Mouse (Mus musculus) embryonic facial prominence, embryonic 12.5 days (tissue): ENCODE measurements around the gene Mab21l3. TPM values are rescaled to one million over a fixed set of nuclear protein-coding genes. Genes with fewer than 3 reads are reported as not detected.
A peak's percentile ranks its signal among the peaks of the same experiment; 100 is the strongest.
"Not testable (repeated sequence)": the region's sequence is repeated elsewhere in the genome, so short reads cannot be mapped to it uniquely, and the experiment has no call there.

ENCODE experiments used
- ATAC-seq: fragments of 200-750 bp; cut with Nextera tagmentation; 2 replicates; pipeline ENCODE4 v1.8.0; 2017; ENCODE audit not compliant: insufficient number of reproducible peaks, insufficient read depth, low FRiP score, low TSS enrichment
- H3K27ac ChIP-seq: fragments of 300-500 bp; sonication (generic); 2 replicates; pipeline ENCODE4 v1.5.1; 2016; ENCODE audit warnings: mild to moderate bottlenecking
- H3K27me3 ChIP-seq: fragments of 300-500 bp; sonication (generic); 2 replicates; pipeline ENCODE4 v1.6.1; 2016; ENCODE audit warnings: mild to moderate bottlenecking, moderate library complexity
- H3K36me3 ChIP-seq: fragments of 300-500 bp; sonication (generic); 2 replicates; pipeline ENCODE4 v1.6.1; 2016; ENCODE audit warnings: mild to moderate bottlenecking
- H3K4me1 ChIP-seq: fragments of 300-500 bp; sonication (generic); 2 replicates; pipeline ENCODE4 v1.6.1; 2016
- H3K4me2 ChIP-seq: fragments of 300-500 bp; sonication (generic); replicated peaks from 2 replicates; pipeline ENCODE4 v1.6.1; 2016; ENCODE audit warnings: mild to moderate bottlenecking, moderate library complexity
- H3K4me3 ChIP-seq: fragments of 300-500 bp; sonication (generic); 2 replicates; pipeline ENCODE4 v1.5.1; 2016; ENCODE audit warnings: mild to moderate bottlenecking
- H3K9ac ChIP-seq: fragments of 300-500 bp; sonication (generic); 2 replicates; pipeline ENCODE4 v1.6.1; 2016; ENCODE audit warnings: mild to moderate bottlenecking, moderate library complexity
- H3K9me3 ChIP-seq: fragments of 300-500 bp; sonication (generic); 2 replicates; pipeline ENCODE4 v1.6.1; 2016; ENCODE audit warnings: mild to moderate bottlenecking, moderate library complexity
- WGBS: fragments of 180-500 bp; shearing (Covaris S2); methylation state at CpG from one replicate; pipeline ENCODE4 v1.1.7; 2016; 5-methylcytosine and 5-hydroxymethylcytosine counted together
- polyA plus RNA-seq: library from polyadenylated mRNA; unstranded; fragments of >200 nt; fragmentation: Nextera tagmentation; extraction: Ambion mirVana; gene quantifications from 2 replicates; pipeline ENCODE4 v1.2.1, GENCODE M21; 2016

Mab21l3 gene
- polyA plus RNA-seq, 1 experiment from 2014 or later: 1.4 TPM

GRCm38 (mm10) chr3:101836971-101837370 lies 11.8 kb downstream of the Mab21l3 start:
- WGBS: 87% methylated on average over 3 of the region's 3 CpGs
- no peak overlapping the region for H3K4me2 ChIP-seq
- peaks cover 18% of the 10 kb centered on the region for H3K4me1 ChIP-seq
- no peaks in the 10 kb centered on the region for H3K27me3 ChIP-seq
- ATAC-seq: no peak
- H3K36me3 ChIP-seq: no peaks in the 10 kb centered on the region
- no peak overlapping the region for H3K9ac ChIP-seq
- H3K9me3 ChIP-seq: no peaks in the 10 kb centered on the region
- peak overlapping the region; percentile 63; the same call in 1 of the 2 replicates for H3K27ac ChIP-seq
- H3K4me3 ChIP-seq: no peak overlapping the region

GRCm38 (mm10) chr3:101836532-101836931 lies 12.2 kb downstream of the Mab21l3 start:
- Histone ChIP-seq H3K4me2 (peak overlapping the region; percentile 49), H3K4me1 (peaks cover 23% of the 10 kb centered on the region), H3K9ac (no peak overlapping the region), H3K27ac (peak overlapping the region; percentile 63), H3K9me3 (no peaks in the 10 kb centered on the region), H3K36me3 (no peaks in the 10 kb centered on the region), H3K27me3 (no peaks in the 10 kb centered on the region), H3K4me3 (peak overlapping the region; percentile 4; the same call in 1 of the 2 replicates)
- ATAC-seq: no peak
- 73% methylated on average over 5 of the region's 5 CpGs for WGBS

DNA sequence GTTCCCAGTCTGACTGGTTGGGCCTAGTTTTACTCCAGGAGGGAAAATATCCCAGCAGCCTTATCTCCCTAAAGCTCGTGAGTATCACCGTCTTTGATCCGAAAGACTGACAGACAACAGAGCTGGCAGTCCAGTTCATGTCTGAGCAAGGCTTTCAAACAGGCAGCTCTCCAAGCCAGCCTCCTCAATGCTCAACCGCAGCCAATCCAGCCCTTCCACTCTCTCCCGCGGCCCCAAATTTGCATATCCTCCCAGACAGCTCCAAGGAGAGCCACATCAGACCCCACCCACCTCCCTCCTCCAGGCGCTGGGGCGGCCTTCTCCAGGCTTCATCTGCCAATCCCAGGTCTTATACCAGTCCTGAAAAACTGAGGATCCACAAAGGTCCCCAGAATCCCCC lies 12.7 kb downstream of the Mab21l3 start:
- whole genome bisulfite sequencing: under 1% methylated on average over 8 of the region's 8 CpGs
- Histone ChIP-seq H3K9me3 (no peaks in the 10 kb centered on the region), H3K4me2 (peak overlapping the region; percentile 49), H3K36me3 (no peaks in the 10 kb centered on the region), H3K27ac (peak overlapping the region; percentile 64), H3K27me3 (no peaks in the 10 kb centered on the region), H3K4me3 (peak overlapping the region; percentile 4; the same call in 1 of the 2 replicates), H3K4me1 (peaks cover 28% of the 10 kb centered on the region), H3K9ac (no peak overlapping the region; the same call in 1 of the 2 replicates)
- ATAC-seq: peak; percentile 90

- no peak for ATAC-seq
- Histone ChIP-seq H3K27me3 (no peaks in the 10 kb centered on the region), H3K4me3 (no peak overlapping the region), H3K4me2 (no peak overlapping the region), H3K9ac (no peak overlapping the region), H3K36me3 (no peaks in the 10 kb centered on the region), H3K27ac (no peak overlapping the region), H3K4me1 (peaks cover 22% of the 10 kb centered on the region), H3K9me3 (no peaks in the 10 kb centered on the region)
- WGBS: 24% methylated on average over 10 of the region's 10 CpGs
These were observed 17.4 kb downstream of the Mab21l3 start for GRCm38 (mm10) chr3:101831189-101831858.

DNA sequence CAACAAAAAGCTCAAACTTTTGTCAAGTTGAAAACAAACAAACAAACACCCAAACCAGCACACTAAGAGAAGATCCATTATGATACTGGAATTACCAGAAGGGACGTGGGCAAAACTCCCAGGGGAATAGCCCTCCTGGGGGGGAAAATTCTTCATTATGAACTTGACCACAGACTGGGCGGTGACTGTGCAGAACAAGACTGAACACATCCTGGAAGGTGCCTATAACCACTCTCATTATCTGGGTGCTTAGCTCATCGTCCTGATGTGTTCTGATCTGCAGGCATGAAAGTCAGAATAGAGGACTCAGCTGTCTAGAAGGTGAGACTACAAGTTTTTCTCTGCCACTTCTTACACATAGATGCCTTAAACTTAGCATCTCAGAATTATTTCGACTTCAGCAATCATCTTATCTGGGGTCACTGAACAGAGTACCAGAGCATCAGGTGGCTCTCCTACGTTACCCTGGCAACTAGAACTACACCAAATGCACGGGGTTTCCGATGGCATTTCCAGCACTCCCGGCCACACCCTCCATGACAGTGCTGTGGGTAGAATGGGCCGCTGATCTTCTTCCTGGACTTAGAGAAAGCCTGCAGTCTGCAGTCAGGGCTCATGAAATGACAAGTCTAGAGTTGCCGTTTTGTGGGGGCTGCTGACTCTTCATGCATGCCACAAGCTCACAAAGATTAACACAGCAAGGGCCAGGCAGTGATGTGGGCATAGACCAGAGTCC lies 18.7 kb downstream of the Mab21l3 start:
- no peaks in the 10 kb centered on the region for H3K27me3 ChIP-seq
- no peak for ATAC-seq
- 77% methylated on average over 10 of the region's 10 CpGs for WGBS
- H3K9me3 ChIP-seq: no peaks in the 10 kb centered on the region
- H3K4me1 ChIP-seq: peaks cover 13% of the 10 kb centered on the region; the same call in 1 of the 2 replicates
- no peak overlapping the region for H3K4me2 ChIP-seq
- H3K9ac ChIP-seq: no peak overlapping the region
- no peak overlapping the region for H3K4me3 ChIP-seq
- H3K27ac ChIP-seq: no peak overlapping the region
- H3K36me3 ChIP-seq: no peaks in the 10 kb centered on the region

GRCm38 (mm10) chr3:101828595-101828994 lies 20.2 kb downstream of the Mab21l3 start:
- Histone ChIP-seq H3K27ac (no peak overlapping the region), H3K9me3 (no peaks in the 10 kb centered on the region), H3K36me3 (no peaks in the 10 kb centered on the region), H3K4me2 (no peak overlapping the region), H3K4me3 (no peak overlapping the region), H3K9ac (no peak overlapping the region), H3K27me3 (no peaks in the 10 kb centered on the region), H3K4me1 (peaks cover 13% of the 10 kb centered on the region; the same call in 1 of the 2 replicates)
- no peak for ATAC-seq
- WGBS: 35% methylated on average over 3 of the region's 3 CpGs

- Histone ChIP-seq H3K36me3 (no peaks in the 10 kb centered on the region), H3K27ac (no peak overlapping the region), H3K4me1 (peaks cover 13% of the 10 kb centered on the region; the same call in 1 of the 2 replicates), H3K9ac (no peak overlapping the region), H3K4me2 (no peak overlapping the region), H3K27me3 (no peaks in the 10 kb centered on the region), H3K4me3 (no peak overlapping the region), H3K9me3 (no peaks in the 10 kb centered on the region)
- no peak for ATAC-seq
- 87% methylated on average over 6 of the region's 6 CpGs for WGBS
These were observed 21.5 kb downstream of the Mab21l3 start for GRCm38 (mm10) chr3:101827220-101827715.

DNA sequence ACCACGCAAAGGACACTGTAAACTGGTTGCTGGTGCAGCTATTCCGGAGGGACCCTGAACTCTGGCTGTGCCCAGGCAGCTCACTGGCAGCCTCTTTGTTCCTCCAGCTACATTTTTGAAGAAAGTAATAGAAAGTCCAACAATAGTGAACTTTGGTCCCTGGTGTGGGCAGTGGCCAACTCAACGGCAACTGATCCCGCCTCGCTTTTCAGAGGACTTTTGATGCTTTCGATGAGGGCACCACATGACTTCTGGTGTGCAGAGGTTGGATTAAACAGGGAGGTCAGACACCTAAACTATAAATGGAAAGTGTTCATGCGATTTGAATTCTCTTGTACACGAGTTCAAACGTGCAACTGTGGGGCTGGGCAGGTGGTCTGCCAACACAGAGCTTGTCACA lies 24.4 kb downstream of the Mab21l3 start:
- no peak overlapping the region for H3K4me2 ChIP-seq
- WGBS: 86% methylated on average over 9 of the region's 9 CpGs
- H3K27me3 ChIP-seq: no peaks in the 10 kb centered on the region
- no peak for ATAC-seq
- no peaks in the 10 kb centered on the region for H3K9me3 ChIP-seq
- H3K27ac ChIP-seq: no peak overlapping the region
- H3K4me1 ChIP-seq: no peaks in the 10 kb centered on the region; the same call in 1 of the 2 replicates
- H3K9ac ChIP-seq: no peak overlapping the region
- no peak overlapping the region for H3K4me3 ChIP-seq
- H3K36me3 ChIP-seq: no peaks in the 10 kb centered on the region; the same call in 1 of the 2 replicates

GRCm38 (mm10) chr3:101822052-101822451 lies 26.7 kb downstream of the Mab21l3 start:
- Histone ChIP-seq H3K27me3 (no peaks in the 10 kb centered on the region), H3K4me3 (no peak overlapping the region), H3K36me3 (no peaks in the 10 kb centered on the region; the same call in 1 of the 2 replicates), H3K9ac (no peak overlapping the region), H3K4me2 (no peak overlapping the region), H3K9me3 (0 out of 2 replicates have a peak, but pooled peaks cover 5% of the 10 kb centered on the region), H3K27ac (no peak overlapping the region), H3K4me1 (no peaks in the 10 kb centered on the region; the same call in 1 of the 2 replicates)
- WGBS: 76% methylated on average over 5 of the region's 5 CpGs
- no peak for ATAC-seq

DNA sequence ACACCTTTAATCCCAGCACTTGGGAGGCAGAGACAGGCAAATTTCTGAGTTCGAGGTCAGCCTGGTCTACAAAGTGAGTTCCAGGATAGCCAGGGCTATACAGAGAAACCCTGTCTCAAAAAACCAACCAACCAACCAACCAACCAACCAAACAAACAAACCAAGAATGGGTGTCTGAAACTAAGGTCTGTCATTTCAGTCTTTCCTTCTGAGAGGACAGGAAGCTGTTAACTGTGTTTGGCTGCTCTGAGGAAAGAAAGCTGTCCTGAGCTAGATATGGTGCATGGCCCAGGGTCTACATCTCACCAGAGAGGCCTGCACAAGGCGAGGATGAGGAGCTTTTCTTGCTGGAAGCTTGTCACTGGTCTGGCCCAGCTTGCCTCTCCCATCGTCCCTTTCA lies 28.1 kb downstream of the Mab21l3 start:
- H3K4me2 ChIP-seq, H3K27me3 ChIP-seq, H3K9me3 ChIP-seq, ATAC-seq, H3K36me3 ChIP-seq, H3K9ac ChIP-seq, H3K4me1 ChIP-seq, H3K4me3 ChIP-seq, H3K27ac ChIP-seq: not testable (repeated sequence)
- WGBS: 83% methylated on average over 3 of the region's 3 CpGs

GRCm38 (mm10) chr3:101816006-101816405 lies 32.8 kb downstream of the Mab21l3 start:
- Histone ChIP-seq H3K4me3 (no peak overlapping the region), H3K9ac (no peak overlapping the region), H3K27ac (no peak overlapping the region), H3K4me1 (no peaks in the 10 kb centered on the region), H3K9me3 (0 out of 2 replicates have a peak, but pooled peaks cover 5% of the 10 kb centered on the region), H3K36me3 (no peaks in the 10 kb centered on the region; the same call in 1 of the 2 replicates), H3K27me3 (no peaks in the 10 kb centered on the region), H3K4me2 (no peak overlapping the region)
- 80% methylated on average over 3 of the region's 3 CpGs for WGBS
- no peak for ATAC-seq
